Mouse (Mus musculus) gastrocnemius, adult 8-10 months (tissue): ENCODE data around the gene Stac3. TPM values are rescaled to one million over a fixed set of nuclear protein-coding genes. Genes with fewer than 3 reads are reported as not detected.

Experiments
- DNase-seq, 2 experiments: peaks; one replicate each; pipeline ENCODE4 v3.0.0; 2022; ENCODE audit warnings: low spot score in 2 of 2
- total RNA-seq, 4 experiments: library from RNA; stranded (reverse); gene quantifications; 2 replicates each; pipeline ENCODE4 v1.2.4; 2022

Gene Stac3
- 100 to 1,000 TPM; 386 to 447 (median 408) TPM for total RNA-seq

DNA sequence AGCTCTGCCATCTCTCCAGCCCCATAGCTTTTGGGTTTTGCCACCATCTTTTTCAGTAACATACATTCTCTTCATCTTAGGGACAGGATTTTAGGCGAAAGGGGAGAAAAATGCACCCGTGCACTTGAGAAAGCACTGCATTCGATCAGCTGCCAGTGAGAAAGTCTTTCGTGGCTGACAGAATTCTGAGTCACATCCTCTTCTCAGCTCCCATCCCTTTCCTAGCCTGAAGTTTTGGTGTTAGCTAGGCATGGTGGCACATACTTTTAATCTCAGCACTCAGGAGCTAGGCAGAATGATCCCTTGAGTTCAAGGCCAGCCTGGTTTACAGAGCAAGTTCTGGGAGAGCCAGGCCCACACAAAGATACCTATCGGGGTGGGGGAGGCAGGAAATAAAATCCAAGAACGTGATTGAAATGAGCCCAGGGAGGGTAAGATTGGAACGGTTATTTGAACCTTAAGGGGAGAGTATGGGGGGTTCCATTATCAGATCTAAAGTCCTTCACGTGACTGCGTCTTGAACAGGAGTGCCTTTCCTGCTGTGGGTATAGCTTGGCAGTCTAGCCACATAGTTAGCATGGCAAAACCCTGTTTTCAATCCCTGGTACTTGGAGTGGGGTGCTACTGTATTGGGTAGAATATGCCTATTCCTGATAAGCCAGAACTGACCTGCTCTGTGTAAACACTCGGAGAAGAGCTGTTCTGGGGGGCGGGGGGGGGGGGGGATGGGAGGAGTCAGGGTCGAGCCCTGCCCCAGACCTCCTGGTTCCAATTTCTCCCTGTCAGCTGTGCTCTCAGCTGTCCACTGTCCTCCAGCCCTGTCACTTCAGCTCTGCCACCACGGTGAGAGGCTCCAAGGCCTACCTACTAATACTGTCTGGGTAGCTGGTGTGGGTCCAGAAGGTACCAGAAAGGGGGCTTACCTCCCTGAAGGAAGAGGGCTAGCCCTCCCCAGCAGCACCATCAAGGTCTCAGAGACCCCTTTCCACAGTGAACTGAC is at the start of gene Stac3:
Gene Stac3 (plus strand): TSS at position 793 of the 1,000 bp plus-strand sequence.
- DNase-seq, result peak in 1 of 2 experiments; percentile 61

DNA sequence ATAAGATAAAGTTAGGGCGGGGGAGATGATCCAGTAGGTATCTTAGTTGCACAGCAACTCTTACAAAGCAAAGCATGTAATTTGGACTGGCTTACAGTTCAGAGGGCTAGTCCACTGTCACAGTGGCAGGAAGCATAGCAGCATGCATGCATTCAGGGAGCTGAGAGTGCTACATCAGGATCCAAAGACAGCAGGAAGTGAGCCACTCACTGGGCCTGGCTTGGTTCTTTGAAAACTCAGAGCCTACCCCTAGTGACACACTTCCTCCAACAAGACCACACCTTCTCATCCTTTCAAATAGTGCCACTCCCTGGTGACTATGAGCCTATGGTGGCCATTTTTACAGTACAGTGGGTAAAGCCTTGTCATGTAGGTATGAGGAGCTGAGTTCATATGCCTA is 47.8 kb upstream of the Stac3 start:
- no peak for DNase-seq

DNA sequence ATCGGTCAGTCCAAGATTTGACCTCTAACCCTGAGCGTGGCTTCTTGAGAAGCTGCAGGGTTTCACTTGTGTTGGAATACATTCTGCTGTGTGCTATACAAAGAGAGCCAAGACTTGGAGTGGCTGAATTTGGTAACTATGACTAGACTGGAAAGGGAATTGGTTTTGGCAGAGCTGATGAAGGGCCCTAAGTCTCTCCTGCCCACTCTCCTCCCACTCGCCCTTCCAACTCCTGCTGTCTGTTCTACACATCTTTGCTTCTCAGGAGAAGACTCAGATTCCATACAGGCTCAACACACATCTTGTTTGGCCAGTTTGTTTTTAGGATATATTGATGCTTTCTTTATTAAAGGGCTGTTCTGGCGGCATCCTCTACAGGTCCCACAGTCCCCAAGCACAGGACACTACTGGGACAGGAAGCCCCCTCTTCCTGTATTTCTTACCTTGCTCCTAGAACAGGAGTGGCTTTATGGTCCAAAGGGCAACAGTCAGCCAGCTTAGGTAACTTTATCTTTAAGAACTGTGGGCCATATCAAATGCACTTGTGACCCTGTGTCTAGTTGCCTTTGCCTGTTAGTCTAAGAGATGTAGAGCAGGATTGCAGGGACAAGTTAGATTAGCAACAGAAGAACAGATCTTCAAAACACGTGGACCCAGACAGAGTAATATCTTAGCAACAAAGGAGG is 38.9 kb upstream of the Stac3 start:
- DNase-seq, result no peak

DNA sequence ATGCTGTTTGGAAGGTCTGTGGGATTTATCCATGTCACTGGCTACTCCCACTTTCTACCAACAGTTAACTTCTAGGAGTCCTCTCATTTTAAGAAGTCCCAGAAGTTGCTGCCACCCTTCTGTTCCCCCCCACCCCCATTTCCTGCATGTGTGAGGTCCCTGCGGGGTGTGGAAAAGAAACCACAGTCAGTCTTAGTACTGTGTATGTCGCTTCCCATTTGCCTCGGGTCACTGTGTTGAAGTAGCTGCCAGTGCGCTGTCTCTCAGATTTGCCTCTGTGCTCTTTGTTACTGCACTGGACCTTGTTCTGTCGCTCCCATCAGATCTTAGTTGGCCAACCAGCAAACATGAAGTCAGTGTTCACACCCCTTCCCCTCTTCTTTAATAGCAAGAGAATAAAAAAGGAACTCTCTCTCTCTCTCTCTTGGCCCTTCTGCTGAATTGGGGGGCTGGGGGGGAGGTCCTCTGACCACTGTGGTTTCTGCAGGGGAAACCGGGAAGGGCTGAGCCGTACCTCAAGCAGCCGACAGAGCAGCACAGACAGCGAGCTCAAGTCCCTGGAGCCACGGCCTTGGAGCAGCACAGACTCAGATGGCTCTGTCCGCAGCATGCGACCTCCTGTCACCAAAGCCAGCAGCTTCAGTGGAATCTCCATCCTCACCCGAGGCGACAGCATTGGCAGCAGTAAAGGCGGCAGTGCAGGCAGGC is 30.1 kb upstream of the Stac3 start:
- DNase-seq, result no peak

DNA sequence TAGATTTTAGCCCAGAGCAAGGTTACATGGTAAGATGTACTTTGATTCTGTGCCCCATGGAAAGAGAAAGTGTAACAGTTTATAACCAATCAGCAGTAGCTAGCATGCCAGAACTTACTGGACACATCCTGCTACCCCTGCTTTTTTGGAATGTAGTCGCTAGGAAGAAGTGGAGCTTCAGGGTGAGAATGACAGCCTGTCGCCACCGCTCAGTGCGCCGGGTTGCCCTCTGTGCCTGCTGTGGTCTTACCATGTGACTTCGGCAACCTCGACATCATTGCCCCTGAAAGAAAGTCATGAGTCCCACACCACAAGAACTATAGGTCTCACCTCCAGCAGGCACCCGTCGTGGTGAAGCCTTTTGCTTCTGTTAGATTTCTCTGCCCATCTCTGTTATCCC is 28.8 kb upstream of the Stac3 start:
- DNase-seq, result no peak

DNA sequence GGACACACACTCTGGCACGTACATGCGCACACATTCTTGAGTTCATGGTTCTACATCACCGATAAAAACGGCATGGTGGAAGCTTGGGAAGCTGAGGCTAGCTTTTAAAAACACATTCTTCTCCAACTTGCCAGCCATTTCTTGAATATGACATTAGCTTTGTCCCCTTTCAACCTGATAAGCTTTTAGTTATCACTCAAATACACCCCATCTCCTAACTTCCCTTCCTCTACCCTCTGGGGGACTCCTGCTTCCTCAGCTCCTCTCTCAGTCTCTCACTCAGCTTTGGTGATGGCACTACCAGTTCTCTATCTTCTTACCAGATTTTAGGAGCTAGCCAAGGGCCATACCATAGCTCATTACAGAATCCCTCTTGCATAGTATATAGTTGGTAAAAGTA is 26.3 kb upstream of the Stac3 start:
- DNase-seq, result no peak

DNA sequence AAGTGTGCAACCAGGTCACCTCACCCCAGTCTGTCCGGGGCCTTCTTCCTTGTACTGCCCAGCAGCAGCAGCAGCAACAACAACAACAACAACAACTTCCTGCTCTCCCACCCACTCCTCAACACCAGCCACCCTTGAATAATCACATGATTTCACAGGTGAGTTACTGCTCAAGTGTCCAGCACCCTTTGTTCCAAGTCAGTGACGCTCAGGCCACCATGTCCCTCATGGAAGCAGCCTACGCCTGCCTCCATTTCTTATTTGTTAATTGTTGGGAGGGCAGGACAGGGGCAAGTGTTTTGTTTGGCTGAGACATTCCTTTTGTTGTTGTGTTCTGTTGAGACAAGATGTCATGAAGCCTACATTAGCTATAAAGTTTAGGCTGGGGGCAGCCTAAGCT is 24.9 kb upstream of the Stac3 start:
- no peak for DNase-seq

DNA sequence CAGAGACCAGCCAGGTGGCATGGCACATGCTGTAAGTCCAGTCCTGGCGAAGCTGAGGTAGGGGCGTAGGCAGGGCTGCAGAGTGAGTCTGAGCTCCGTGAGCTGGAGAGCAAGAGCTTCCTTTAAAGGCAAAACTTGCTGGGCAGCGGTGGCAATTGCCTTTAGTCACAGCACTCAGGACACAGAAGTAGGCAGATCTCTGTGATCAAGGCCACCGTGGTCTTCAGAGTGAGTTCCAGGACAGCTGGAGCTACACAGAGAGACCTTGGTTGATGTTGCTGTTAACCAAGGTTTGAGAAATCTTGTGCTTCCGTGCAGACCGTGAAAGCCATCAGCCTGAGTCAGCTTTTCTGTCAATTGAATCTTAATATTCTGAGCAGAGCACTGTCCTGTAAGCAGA is 24.2 kb upstream of the Stac3 start:
- DNase-seq, result no peak

DNA sequence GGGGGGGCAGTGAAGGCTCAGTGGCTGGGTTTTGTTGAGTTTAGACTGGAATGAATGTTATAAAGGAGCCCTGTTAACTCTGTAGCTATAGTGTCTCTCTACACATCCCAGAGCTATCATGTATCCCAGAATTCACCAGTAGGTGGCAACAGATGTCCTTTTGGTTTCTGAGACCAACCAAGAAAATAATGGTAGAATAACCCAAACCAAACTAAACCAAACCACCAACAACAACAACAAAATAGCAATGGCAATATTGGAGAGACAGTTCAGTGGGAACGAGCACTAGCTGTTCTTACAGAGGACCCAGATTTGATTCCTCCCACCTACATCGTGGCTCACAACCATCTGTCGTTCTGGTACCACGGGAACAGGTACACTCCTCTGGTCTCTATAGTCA is 22.4 kb upstream of the Stac3 start:
- no peak for DNase-seq

DNA sequence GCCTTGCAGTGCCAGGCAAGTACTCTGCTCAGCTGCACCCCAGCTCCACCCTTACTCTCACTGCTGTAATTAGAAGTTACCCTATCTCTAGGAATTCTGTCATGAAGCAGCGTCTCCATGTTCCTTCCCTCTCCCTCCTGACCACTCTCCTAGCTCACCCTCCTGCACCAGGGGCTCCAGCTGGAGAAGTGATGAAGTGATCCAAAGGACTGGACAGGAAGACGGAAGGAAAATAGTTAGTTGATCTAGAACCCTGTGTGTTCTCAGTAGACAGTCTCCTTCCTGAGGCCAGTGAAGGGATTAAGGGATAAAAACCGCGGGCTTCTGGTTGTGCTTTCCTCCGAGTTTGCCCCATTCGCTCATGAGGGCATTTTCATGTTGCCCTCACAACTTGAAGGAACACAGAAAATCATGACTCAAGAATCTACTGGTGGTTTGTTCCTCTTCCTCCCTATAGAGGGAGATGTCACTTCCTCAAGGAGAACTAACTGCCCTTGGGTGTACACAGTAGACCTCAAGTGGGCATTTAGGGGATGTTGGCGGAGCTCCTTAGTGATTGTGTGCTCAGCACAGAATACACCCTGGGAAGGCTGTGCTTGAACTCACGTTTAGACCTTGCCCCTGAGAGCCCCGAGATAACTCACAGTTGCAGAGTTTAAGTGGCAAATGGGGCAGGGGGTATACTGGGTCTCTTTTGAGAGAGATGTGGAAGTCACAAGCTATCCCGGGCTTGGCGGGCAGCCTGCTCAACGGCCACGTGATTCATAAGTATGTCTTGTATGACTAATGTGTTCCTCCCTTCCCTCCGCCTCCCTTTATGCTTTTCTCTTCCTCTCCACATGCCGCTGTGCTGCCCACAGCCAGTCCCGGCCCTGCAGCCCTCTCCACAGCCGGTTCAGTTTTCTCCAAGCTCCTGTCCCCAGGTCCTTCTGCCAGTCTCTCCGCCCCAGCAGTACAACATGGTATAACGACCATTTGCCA is 20.4 kb upstream of the Stac3 start:
- DNase-seq, result peak in 1 of 2 experiments; percentile 33

DNA sequence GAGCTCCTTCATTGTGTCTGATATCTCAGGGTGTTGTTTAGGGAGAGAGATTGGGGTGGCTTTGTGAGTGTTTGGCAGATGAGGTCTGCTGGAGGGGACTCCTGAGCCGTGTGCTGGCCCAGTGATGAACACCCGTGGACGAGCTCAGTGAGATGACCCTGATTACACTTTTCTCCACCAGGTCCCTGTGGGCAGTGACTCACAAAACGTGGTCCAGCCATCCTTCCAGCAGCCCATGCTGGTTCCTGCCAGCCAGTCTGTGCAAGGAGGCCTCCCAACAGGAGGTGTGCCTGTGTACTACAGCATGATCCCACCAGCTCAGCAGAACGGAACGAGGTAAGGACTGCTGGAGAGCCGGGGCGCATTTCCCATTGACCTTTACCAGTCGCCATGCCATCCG is 16.3 kb upstream of the Stac3 start:
- no peak for DNase-seq

DNA sequence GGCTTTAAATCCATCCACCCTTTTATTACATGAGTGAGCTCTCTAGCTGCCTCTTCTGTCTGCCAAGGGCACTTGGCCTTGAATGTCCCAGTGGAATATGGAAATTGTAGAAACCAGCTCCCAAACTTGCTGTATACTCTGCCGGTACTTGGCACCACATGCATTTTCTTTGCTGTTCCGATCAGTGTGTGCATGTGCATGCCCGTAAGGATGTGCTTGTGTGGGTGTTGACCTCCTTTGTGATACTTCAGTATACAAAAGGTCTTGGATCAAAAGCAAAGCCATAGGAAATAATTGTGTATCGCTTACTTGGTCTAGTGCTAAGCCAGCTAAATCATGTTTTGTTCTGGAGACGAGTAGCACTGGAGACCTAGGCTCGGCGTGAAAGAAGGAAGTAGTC is 12.6 kb upstream of the Stac3 start:
- DNase-seq, result no peak

DNA sequence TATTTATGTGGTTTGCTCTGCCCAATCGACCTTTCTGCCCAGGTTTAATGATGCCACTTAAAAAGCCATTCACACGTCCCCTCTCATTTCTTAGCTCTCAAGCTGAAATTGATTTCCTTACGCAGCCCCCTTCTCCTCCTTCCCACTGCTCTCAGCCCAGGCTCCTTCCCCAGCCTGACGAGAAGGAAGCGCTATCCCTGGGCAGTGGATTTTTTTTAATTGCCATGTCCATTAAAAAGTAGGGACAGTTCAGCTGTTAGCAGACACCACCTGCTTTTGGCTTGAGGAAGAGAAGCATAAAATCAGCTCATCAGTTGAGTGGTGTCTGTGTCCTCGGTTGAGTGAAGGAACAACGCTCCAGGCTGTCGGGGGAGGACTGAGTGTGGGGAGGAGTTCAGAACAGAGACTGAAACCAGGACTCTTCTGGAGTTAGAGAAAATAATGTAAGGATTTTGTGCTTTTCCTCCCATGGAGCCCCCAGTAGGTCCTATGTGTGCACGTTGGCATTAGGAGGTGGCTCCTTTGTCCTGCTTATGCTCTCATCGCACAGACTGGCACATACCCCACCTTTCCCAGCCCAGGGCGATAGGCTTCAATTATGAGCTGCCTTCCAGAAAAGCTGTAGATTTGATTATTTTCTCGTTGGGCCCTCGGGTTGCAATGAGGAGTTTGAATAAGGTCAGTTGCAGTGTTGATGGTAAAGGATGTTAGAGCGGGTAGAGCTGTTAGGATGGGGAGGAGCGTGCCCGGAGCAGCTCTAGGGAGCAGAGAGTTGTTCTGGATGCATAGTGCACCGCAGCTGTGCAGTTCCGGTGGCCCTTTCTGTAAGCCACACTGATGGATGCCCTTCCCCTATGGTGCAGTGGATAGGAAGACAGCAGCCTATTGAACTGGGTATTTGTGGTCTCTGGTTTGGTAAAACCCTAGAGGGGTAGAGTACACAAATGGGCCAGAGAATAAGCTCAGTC is 11.0 kb upstream of the Stac3 start:
- no peak for DNase-seq

DNA sequence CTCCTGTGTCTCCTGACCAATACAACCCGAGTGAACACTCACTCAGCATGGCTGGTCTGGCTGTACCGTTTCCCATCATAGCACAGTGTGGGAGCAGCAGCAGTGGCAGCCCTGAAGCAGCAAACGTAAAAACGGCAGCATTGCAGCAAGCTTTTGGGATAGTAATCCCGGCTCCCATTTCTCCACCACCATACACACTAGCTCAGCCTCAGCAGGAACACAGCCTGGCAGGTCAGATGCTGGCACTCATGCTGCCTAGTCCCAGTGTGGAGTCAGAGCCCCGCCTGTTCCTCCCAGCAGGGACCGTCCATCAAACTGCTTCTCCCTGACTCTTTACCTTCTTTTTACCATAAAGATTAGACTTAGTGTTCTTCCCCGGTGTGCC is 10.4 kb upstream of the Stac3 start:
- DNase-seq, result no peak

DNA sequence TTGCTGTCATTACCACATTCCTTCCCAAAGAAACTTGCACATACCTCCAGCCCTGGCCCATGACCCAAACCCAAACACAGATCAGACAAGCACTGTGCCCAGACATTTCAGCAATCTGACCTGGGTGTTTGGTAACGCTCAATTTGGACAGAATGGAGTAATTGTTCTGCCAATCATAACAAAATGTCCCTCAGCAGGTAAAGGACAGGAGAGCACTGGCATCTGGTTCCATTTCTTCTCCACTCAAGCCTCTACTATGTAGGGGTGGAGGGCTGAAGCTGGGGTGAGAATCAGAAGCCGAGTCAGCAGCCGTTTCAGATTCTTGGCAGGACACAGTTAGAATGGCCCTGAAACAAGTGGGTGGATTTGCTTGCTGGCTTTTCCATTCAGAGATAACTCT is 9.4 kb upstream of the Stac3 start:
- no peak for DNase-seq

DNA sequence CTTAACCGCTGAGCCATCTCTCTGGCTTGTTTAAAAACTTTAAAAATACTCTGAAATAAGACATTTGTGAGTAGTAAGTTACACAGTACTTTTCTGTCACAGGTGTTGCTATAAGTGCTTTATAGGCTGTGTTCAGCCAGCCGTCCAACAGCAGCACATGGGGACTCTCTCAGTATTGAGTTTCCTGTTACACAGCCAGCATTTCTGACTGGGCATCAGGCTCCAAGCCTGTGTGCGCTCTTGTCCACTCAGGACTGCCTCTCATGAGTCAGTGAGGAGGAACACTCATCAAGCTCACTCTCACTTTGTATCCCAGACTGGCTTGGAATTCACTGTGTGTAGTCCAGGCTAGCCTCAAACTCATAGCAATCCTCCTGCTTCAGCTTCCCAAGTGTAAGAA is 5.3 kb upstream of the Stac3 start:
- no peak for DNase-seq

DNA sequence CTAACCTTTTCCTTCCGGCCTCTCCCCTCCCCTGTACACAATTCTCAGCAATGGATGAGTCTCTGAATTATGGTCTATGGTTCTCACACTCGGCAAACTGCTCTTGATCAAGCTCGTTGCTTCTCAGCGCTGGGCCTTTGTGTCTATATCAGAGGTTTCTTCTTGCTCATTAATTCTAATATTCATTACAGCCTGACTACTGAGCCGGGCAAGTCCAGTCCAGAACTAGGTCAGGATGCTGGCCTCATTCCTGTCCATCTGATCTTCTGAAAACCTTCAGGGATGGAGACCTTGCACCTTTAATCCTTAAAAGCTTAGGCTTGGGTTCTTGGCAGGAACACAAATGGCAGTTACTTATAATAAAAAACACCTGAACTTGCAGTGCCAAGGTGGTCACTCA is 2.0 kb upstream of the Stac3 start:
- no peak for DNase-seq

DNA sequence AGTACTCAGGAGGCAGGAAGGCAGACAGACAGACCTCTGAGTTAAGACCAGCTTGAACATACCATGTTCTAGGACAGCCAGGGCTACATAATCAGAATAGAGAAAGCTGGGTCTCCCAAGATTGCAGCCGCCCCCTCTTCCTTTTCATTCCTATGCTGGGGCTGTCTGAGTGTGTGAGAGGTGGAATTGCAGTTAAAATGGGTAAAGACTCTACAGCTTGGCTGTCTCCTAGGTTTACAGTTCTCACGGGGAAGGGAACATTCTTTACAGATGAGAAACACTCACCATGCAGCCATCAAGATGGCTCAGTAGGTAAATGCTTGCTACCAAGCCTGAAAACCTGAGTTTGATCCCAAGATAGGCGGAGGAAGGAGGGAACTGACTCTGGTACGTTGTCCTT is 1.4 kb upstream of the Stac3 start:
- no peak for DNase-seq

DNA sequence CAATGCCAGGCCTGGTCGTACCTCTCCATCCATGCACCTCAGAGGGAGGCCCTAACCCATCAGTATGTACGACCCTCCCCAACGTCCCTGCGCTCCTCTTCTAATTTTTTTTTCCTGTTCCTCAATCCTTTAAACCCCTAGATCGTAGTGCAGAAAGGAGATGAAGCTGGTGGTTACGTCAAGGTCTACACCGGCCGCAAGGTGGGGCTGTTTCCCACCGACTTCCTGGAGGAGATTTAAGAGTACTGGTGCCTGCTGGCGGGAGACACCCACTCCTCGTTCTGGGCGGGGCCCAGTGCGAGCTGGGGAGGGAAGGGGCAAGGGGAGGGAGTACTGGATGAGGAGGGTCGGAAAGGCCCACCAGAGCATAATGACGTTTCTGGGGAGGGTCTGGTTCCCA is 6.8 kb downstream of the Stac3 start:
- DNase-seq, result peak; percentile 49 to 54
